Mouse (Mus musculus) heart, embryonic 14.5 days (tissue): ENCODE results near the gene Atg4b. TPM values are rescaled to one million over a fixed set of nuclear protein-coding genes. Genes with fewer than 3 reads are reported as not detected.

ENCODE experiments used
- ATAC-seq: fragments of 200-750 bp; cut with Nextera tagmentation; 2 replicates; pipeline ENCODE4 v1.8.0; 2017; ENCODE audit warnings: low read depth, moderate TSS enrichment; ENCODE audit not compliant: insufficient number of reproducible peaks, insufficient read depth, low FRiP score
- H3K27ac ChIP-seq, 2 experiments: fragments of 200-500 bp in 1 of 2; fragments of 300-500 bp in 1 of 2; sonication (generic) in 1 of 2; replicated peaks in 1 of 2; 2 replicates each; pipeline ENCODE4 v1.5.1; 2012 to 2014; ENCODE audit warnings: low read depth in 2 of 2, low read length in 2 of 2, control low read depth in 1 of 2, mild to moderate bottlenecking in 1 of 2, mixed read lengths in 1 of 2; ENCODE audit not compliant: control insufficient read depth in 1 of 2, insufficient read depth in 1 of 2
- H3K27me3 ChIP-seq: fragments of 300-500 bp; sonication (generic); 2 replicates; pipeline ENCODE4 v1.6.1; 2014; ENCODE audit warnings: mild to moderate bottlenecking, low read length, control low read depth; ENCODE audit not compliant: control insufficient read depth, insufficient read depth
- H3K36me3 ChIP-seq: fragments of 300-500 bp; sonication (generic); 2 replicates; pipeline ENCODE4 v1.6.1; 2014; ENCODE audit warnings: mild to moderate bottlenecking, control low read depth, low read length, mixed read lengths; ENCODE audit not compliant: control insufficient read depth, insufficient read depth
- H3K4me1 ChIP-seq, 2 experiments: fragments of 200-500 bp in 1 of 2; fragments of 300-500 bp in 1 of 2; sonication (generic) in 1 of 2; 2 replicates each; pipeline ENCODE4 v1.6.1; 2012 to 2014; ENCODE audit warnings: low read length in 2 of 2, control low read depth in 1 of 2, mixed read lengths in 1 of 2; ENCODE audit not compliant: control insufficient read depth in 2 of 2, insufficient read depth in 2 of 2
- H3K4me2 ChIP-seq: fragments of 300-500 bp; sonication (generic); 2 replicates; pipeline ENCODE4 v1.6.1; 2014; ENCODE audit warnings: mild to moderate bottlenecking, low read length
- H3K4me3 ChIP-seq, 2 experiments: fragments of 200-500 bp in 1 of 2; fragments of 300-500 bp in 1 of 2; sonication (generic) in 1 of 2; 2 replicates each; pipeline ENCODE4 v1.5.1; 2012 to 2014; ENCODE audit warnings: low read length in 2 of 2, mild to moderate bottlenecking in 2 of 2, control low read depth in 1 of 2, low read depth in 1 of 2, moderate library complexity in 1 of 2; ENCODE audit not compliant: control insufficient read depth in 1 of 2, insufficient read depth in 1 of 2
- H3K9ac ChIP-seq: fragments of 300-500 bp; sonication (generic); 2 replicates; pipeline ENCODE4 v1.6.1; 2014; ENCODE audit warnings: mild to moderate bottlenecking, low read length
- H3K9me3 ChIP-seq: fragments of 300-500 bp; sonication (generic); 2 replicates; pipeline ENCODE4 v1.6.1; 2016; ENCODE audit warnings: low read length, control low read depth; ENCODE audit not compliant: control insufficient read depth
- WGBS: fragments of 180-500 bp; shearing (Covaris S2); extraction: QIAGEN DNeasy Blood & Tissue Kit; methylation state at CpG from one replicate; pipeline ENCODE4 v1.1.7; 2014; 5-methylcytosine and 5-hydroxymethylcytosine counted together
- polyA plus RNA-seq: library from polyadenylated mRNA; unstranded; fragments of >200 nt; fragmentation: Nextera tagmentation; extraction: Ambion mirVana; gene quantifications from 2 replicates; pipeline ENCODE4 v1.2.1, GENCODE M21; 2014

The Atg4b gene
- polyA plus RNA-seq, 1 experiment from 2014 or later, result 63.5 TPM

- Histone ChIP-seq H3K27ac (peak overlapping the region; percentile 30 to 67), H3K36me3 (0 out of 2 replicates have a peak, but pooled peaks cover 4% of the 10 kb centered on the region), H3K4me1 (peaks cover 10 to 20% of the 10 kb centered on the region in 2 experiments), H3K9me3 (no peaks in the 10 kb centered on the region), H3K4me3 (no peak overlapping the region), H3K9ac (no peak overlapping the region), H3K27me3 (no peaks in the 10 kb centered on the region), H3K4me2 (peak overlapping the region; percentile 46)
- no peak for ATAC-seq
- WGBS, result 6% methylated on average over 4 of the region's 4 CpGs
These were observed 9.3 kb upstream of the Atg4b start for GRCm38 (mm10) chr1:93741987-93742386.

GRCm38 (mm10) chr1:93742910-93743309, 8.4 kb upstream of the Atg4b start:
- ATAC-seq, result no peak
- no peaks in the 10 kb centered on the region for H3K9me3 ChIP-seq
- H3K27ac ChIP-seq, result no peak overlapping the region

GRCm38 (mm10) chr1:93746179-93746578, 5.1 kb upstream of the Atg4b start:
- Histone ChIP-seq H3K9ac (no peak overlapping the region), H3K27me3 (no peaks in the 10 kb centered on the region), H3K27ac (no peak overlapping the region; a peak in 1 of 4 replicates), H3K4me2 (no peak overlapping the region), H3K4me3 (no peak overlapping the region), H3K36me3 (peaks cover 33% of the 10 kb centered on the region), H3K4me1 (peaks cover 7 to 16% of the 10 kb centered on the region in 2 experiments), H3K9me3 (no peaks in the 10 kb centered on the region)
- WGBS, result 64% methylated on average over 5 of the region's 5 CpGs
- ATAC-seq, result no peak

More at GRCm38 (mm10) chr1:93742910-93743309, 8.4 kb upstream of the Atg4b start:
- H3K4me3 ChIP-seq, result no peak overlapping the region
- no peak overlapping the region for H3K4me2 ChIP-seq
- H3K27me3 ChIP-seq, result no peaks in the 10 kb centered on the region
- peaks cover 10 to 20% of the 10 kb centered on the region in 2 experiments for H3K4me1 ChIP-seq
- 0 out of 2 replicates have a peak, but pooled peaks cover 7% of the 10 kb centered on the region for H3K36me3 ChIP-seq
- no peak overlapping the region for H3K9ac ChIP-seq

GRCm38 (mm10) chr1:93748539-93748938, 2.8 kb upstream of the Atg4b start:
- Histone ChIP-seq H3K27me3 (no peaks in the 10 kb centered on the region), H3K36me3 (peaks cover 33% of the 10 kb centered on the region), H3K4me2 (no peak overlapping the region), H3K9ac (no peak overlapping the region), H3K4me3 (no peak overlapping the region), H3K4me1 (peaks cover 3 to 9% of the 10 kb centered on the region in 2 experiments; a peak in 3 of 4 replicates), H3K27ac (no peak overlapping the region), H3K9me3 (no peaks in the 10 kb centered on the region)
- no peak for ATAC-seq
- WGBS, result 92% methylated on average over 1 of the region's 1 CpGs

- ATAC-seq, result peak; percentile 9
- peaks cover 17% of the 10 kb centered on the region for H3K36me3 ChIP-seq
- H3K4me1 ChIP-seq, result peaks cover 0 to 18% of the 10 kb centered on the region in 2 experiments; a peak in 3 of 4 replicates
- peak overlapping the region; percentile 62 to 83 for H3K4me3 ChIP-seq
- WGBS, result under 1% methylated on average over 59 of the region's 59 CpGs
- H3K9ac ChIP-seq, result peak overlapping the region; percentile 91
- H3K4me2 ChIP-seq, result peak overlapping the region; percentile 85
- no peaks in the 10 kb centered on the region for H3K9me3 ChIP-seq
- H3K27ac ChIP-seq, result peak overlapping the region; percentile 68 to 82
- no peaks in the 10 kb centered on the region for H3K27me3 ChIP-seq
These were observed 2.7 kb downstream of the Atg4b start for GRCm38 (mm10) chr1:93753911-93754572.

GRCm38 (mm10) chr1:93754573-93755290, 3.4 kb downstream of the Atg4b start, which contains the start of gene Thap4:
Thap4 (minus strand) TSS chr1:93754864.
- H3K27me3 ChIP-seq, result no peaks in the 10 kb centered on the region
- peaks cover 0 to 18% of the 10 kb centered on the region in 2 experiments; a peak in 3 of 4 replicates for H3K4me1 ChIP-seq
- H3K4me2 ChIP-seq, result peak within 1 kb of the TSS; percentile 85
- H3K36me3 ChIP-seq, result peaks cover 10% of the 10 kb centered on the region
- ATAC-seq, result peak; percentile 90
- peak within 1 kb of the TSS; percentile 91 for H3K9ac ChIP-seq
- H3K9me3 ChIP-seq, result no peaks in the 10 kb centered on the region
- WGBS, result under 1% methylated on average over 86 of the region's 121 CpGs
- H3K27ac ChIP-seq, result peak within 1 kb of the TSS; percentile 68 to 82
- H3K4me3 ChIP-seq, result peak within 1 kb of the TSS; percentile 62 to 83

- Histone ChIP-seq H3K27me3 (no peaks in the 10 kb centered on the region), H3K27ac (peak overlapping the region; percentile 18 to 82), H3K4me1 (peaks cover 0 to 18% of the 10 kb centered on the region in 2 experiments; a peak in 3 of 4 replicates), H3K36me3 (peaks cover 5% of the 10 kb centered on the region), H3K4me2 (peak overlapping the region; percentile 69), H3K4me3 (peak overlapping the region; percentile 62 to 83), H3K9ac (peak overlapping the region; percentile 91), H3K9me3 (no peaks in the 10 kb centered on the region)
- WGBS, result under 1% methylated on average over 13 of the region's 13 CpGs
- no peak for ATAC-seq
These were observed 4.0 kb downstream of the Atg4b start for GRCm38 (mm10) chr1:93755291-93755610.
